Mouse (Mus musculus) thymus, postnatal 0 days (tissue): Measurements from ENCODE around the gene Papola. TPM values are rescaled to one million over a fixed set of nuclear protein-coding genes. Genes with fewer than 3 reads are reported as not detected.

Experiments used
- DNase-seq: peaks from one replicate; pipeline ENCODE4 v3.0.0-alpha.2; 2015; ENCODE audit warnings: low spot score
- polyA plus RNA-seq: library from polyadenylated mRNA; unstranded; fragments of >200 nt; fragmentation: Nextera tagmentation; extraction: Ambion mirVana; gene quantifications from 2 replicates; pipeline ENCODE4 v1.2.1, GENCODE M21; 2015

The Papola gene
- polyA plus RNA-seq = 207 and 226 TPM in 2 replicates

DNA sequence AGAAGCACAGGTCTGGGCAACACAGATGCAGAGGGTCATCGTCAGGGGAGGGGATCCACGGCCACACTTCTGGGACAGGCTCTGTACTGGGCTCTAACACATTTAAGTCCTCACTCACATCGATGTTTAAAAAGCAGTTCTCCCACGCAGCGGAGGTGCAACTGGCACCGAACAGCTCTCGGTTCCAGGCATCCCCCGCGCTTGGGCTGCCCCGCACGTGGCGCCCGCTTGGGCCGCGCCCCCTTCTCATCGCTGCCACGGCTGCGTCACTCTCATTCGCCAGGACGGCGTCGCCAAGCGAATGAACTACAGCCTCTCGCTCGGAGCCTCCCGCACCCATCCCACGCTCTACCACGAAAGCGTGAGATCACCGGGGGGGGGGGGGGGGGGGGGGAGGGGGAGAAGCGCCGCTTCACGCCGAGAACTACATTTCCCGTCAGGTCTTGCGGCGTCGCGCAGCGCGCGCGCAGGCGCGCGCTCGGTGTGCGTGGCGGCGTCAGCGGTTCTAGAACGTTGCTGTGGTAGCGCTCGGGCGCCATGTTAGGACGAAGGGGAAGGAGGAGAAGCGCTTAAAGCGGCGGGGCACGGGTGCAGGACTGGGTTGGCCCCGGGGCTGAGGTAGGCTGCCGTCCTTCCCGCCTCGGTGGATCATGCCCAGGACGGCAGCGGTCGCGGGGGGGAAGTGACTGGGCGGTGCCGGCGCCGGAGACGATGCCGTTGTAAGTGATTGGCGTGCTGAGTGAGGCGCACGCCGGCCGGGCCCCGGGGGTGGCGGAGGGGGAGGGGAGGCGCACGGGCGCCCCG is at the start of gene Papola:
Papola (plus strand) TSS at position 499 of the 804 bp plus-strand sequence.
- peak; percentile 93 for DNase-seq

DNA sequence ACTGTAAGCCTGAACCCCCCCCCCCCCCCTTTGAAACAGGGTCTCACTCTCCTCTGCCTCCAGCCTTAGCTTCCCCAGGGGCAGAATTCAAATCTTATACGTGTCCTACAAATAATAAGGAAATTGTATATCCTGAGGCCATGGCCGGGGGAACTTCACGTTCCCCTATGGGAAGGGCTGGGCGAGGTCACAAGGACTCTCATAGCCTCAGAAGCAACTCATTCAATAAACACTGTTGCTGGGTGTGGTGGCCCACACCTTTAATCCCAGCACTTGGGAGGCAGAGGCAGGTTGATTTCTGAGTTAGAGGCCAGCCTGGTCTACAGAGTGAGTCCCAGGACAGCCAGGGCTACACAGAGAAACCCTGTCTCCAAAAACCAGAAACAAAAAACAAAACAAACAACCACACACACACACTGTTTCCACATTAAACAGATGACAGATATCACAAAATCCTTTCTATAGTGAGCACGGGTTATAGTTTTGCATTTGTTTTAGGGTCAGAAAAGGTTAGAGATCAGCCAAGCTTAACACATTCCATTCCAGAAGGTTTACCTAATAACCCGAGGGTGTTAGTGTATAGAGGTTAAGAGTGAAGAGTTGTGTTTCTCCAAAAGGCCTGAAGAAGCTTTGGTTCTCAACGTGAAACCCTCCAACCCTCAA is 49.1 kb upstream of the Papola start:
- DNase-seq = no peak

DNA sequence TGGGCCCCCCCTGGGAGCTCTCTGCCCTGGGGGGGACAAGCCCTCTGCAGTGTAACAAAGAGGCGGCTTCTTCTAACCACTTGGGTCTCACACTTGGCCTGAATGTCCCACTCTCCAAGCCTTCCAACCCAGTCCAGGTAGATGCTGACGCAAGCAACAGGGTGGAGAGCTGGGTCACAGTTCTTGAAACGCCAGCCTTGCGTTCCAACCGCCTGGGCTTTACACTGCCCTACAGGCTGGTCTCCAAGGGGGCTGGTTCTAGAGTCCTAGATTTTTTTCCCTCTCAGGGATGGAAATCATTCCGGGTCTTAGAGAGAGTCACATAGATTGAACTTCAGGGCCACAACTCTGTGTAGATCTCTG is 48.6 kb upstream of the Papola start:
- DNase-seq = no peak

DNA sequence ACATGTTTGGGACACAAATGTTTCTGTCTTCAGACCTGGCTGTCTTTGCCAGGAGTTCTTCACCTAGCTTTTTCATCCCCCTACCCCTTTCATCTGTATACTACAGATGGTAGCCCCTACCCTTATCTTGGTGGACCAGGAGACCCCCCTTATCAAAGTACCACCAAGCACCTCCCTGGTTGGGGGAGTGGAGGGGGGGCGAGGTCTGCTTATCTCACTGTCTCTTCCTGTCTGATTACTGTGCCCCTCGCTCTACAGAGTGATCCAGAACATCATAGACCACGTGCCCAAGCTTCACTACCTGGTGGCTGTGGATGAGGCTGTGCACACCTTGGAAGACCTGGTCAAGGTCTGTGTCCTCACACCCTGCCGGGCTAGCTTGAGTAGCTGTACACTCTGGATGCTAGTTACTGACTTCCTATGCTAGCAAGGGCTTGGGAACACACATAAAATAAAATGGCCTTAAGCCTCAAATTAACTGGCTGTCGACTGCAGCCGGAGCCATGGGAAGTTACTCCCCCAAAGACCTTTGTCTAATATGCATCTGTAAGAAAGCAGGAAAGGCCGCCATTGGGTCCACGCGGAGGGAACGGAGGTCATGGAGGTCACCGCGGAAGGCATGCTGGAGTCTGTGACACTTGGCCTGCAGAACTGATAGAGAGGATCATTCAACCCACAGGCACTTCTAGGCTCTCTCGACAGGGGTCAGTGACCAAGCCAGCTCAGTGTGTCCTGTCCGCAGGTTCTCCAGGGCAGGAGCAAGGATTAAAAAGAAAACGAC is 46.0 kb upstream of the Papola start:
- DNase-seq = no peak

DNA sequence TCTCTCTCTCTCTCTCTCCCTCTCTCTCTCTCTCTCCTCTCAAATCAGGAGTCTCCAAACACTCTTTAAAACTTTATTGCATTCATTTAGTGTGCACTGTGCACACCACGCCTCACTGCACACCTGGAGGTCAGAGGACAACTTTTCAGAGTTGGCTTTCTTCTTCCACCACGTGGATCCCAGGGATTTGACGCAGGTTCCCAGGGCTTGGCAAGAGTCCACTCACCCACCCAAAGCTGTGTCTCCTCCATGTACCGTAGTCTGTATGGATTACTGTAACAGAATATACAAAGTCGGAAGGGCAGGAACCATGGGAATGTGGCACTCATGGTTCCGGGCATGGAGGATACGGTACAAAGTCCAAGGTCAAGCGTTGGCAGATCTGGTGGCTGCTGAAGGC is 44.8 kb upstream of the Papola start:
- no peak for DNase-seq

DNA sequence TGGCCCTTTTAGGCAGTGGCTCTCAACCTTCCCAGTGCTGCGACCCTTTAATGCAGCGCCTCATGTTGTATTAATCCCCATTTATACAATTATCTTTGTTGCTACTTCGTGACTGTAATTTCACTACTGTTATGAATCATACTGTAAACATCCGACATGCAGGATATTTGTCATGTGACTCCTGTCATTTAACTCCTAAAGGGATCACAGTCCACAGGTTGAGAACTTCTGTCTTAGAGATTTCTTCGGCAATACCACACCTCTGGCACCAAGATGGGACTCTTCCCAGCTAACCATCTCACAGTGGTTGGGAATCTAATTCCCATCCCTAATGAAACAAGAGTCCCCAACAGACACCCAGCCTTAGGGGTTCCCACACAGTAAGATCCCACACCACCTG is 36.4 kb upstream of the Papola start:
- no peak for DNase-seq

DNA sequence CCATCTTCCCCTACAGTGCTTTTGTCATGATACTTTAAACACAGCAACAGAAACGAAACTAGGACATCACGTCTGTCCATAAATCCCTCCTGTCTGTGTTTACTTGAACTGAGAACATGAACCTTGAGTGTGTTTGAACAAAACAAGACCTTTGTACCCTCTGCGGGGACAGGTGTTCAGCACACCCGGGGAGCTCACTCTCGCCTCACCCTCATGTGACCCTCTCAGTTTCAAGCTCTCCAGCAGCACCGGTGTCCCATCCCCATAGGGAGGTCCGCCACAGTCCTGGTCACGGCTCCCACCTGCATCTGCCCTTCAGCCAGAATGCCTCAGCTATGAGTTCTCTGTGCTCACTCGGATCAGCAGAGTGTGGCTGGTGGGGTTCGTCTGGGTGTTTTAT is 30.7 kb upstream of the Papola start:
- no peak for DNase-seq

DNA sequence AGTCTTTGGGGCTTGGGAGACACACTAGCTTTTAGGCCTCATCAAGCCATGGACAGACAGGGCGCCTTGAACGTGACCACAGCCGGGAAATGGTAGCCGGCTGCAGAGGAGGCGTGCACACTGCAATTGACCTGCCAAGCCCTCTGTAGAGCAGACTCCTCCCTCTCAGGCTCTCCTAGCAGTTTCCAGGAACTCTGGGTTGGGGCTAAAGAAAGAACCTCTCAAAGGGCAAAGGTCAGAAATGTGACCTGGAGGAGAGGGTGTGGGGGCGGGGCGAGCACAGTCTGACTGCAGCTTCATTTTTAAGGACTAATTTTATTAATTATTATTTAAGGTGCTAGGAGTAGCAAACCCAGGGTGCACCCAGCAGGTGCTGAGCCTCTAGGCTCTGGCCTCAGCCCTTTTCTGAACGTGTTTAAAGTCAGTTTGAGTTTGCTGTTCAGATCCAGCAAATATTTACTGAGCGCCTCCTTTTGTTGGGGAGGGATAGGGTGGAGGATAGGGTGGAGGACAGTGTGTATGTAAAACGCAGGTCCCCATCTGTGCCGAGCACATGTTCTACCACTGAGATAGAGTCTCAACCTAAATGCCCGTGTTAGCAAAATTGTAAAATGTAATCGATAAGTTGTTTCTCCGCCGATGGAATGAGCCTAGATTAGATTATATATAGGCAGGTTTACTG is 26.5 kb upstream of the Papola start:
- no peak for DNase-seq

DNA sequence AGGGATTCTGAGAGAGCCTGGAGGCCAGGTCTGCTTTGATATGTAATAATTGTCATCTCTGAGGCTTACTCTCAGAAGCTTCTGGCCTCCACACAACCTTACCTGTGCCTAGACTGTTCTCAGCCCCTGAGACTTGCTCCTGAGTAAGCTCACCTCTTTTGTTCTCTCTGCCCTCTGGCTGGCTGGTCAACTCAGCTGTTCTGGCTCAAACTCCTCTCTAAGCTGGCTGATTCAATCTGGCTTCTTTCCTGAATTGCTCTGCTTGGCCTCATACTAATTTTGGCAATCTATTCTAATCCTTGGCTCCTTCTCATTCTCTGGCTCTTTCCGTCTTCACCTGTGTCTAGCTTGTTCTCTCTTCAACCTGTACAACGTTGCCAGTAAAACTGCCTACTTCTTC is 25.6 kb upstream of the Papola start:
- DNase-seq = no peak

DNA sequence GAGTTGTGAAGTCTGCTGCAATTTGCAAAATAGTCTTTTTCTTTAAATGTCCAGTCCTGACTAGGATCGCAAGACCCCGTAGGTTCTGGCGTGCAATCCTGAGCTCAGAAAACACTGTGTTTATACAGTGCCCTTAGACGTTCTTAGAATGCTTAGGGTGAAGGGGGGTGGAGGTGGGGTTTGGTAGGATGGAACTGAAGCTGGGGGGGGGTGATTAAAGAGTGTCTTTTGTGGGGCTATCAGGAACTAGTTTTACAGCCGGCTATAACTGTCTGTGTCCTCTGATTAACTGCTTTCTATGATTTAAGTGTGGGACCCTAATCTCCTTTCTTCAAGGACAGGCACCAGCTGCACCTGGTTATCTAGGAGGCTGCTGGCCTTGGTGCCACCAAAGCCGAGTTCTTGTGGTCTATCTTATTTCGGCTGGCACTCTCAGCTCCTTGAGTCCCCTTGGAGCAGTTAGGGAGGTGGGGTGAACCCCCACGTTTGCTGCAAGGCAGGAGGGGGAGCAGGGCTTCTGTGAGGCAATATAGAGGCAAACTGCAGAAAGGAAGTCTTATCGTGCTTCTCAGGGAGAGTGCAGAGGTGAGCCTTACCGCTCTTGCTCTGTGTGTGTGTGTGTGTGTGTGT is 24.5 kb upstream of the Papola start:
- no peak for DNase-seq

DNA sequence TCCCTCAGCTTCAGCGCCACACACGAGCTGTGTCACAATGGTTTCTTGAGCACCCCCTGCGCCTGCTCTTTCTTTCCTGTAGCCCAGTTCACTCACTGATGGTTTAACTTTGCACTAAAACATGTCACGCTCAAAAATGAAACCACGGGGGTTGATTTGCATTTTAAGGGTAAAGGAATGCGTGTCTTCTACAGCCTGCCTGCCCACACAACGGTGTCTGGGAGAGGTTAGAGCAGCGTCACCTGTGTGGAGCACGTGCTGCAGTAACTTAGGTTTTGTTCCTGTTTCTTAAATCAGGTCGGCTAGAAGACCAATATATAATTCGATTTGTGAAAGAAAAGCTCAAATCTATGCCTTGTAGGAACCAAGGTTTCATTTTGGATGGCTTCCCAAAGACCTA is 23.3 kb upstream of the Papola start:
- no peak for DNase-seq

DNA sequence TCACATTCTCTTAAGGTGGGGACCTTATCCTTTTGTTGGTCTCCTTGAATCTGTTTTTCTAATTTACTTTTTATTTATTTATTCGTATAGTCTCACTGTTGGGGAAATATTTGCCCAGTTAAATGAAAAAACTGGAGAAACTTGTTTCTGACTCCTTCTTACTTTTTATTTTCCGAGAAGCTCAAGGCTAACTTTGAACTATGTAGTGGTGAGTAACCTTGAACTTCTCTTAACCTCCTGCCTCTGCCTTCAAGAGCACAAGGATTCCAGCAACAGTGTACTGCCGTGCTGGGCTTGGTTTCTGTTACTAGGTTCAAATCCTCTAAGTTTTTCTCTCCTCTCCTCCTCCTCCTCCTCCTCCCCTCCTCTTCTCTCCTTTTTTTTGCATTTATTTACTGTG is 22.9 kb upstream of the Papola start:
- DNase-seq = no peak

DNA sequence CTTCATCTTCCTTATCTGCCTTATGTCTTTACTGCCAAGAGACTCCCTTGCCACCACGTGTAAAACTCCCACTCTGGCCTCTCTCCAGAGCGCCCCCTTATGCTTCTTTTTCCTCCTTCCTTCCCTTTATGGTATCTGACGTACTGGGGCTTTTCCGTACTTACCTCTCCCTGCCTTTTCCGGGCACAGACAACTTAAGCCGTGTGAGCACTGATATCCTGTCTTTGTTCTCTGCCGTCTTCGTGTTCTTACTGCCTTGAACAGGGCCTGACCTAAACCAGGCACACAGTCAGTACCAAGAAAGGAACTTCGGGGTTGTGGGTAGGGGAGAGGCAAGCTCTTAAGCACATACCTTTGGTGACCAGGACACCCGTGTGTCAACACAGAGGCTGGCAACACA is 14.8 kb upstream of the Papola start:
- DNase-seq = no peak

DNA sequence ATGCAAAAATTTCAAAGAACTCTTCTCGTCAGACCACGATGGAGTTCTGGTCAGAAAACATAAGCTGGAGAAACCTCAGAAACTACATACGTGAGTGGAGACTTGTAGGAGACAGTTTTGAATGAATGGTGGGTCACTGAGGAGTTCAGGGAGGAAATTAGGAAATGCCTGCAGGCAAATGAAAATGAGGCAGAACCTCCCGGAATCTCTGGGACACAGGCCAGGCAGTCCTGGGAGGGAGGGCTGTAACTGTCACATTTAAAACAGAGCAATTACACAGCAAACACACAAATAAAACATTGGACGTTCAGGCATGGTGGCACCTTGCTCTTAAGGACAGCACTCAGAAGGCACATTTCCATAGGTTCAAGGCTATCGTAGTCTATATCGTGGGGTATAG is 9.6 kb upstream of the Papola start:
- DNase-seq = no peak

DNA sequence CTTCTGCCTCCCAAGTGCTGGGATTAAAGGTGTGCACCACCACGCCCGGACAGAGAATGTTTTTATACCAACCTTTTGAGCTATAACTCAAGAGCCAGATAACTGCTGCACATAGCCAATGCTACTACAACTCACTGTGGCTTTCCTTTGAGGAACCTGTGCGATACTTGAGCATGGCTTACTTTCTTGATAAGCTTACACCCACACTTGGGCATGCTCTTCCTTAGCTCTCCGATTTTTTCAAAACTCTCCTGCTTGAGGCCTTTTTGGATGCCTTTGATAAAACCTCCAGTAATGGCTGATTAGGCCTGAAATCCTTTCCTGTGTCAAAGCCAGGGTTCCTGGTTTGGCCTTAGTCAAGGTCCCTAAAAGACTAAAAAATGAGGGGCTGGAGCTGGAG is 6.8 kb upstream of the Papola start:
- DNase-seq = no peak

DNA sequence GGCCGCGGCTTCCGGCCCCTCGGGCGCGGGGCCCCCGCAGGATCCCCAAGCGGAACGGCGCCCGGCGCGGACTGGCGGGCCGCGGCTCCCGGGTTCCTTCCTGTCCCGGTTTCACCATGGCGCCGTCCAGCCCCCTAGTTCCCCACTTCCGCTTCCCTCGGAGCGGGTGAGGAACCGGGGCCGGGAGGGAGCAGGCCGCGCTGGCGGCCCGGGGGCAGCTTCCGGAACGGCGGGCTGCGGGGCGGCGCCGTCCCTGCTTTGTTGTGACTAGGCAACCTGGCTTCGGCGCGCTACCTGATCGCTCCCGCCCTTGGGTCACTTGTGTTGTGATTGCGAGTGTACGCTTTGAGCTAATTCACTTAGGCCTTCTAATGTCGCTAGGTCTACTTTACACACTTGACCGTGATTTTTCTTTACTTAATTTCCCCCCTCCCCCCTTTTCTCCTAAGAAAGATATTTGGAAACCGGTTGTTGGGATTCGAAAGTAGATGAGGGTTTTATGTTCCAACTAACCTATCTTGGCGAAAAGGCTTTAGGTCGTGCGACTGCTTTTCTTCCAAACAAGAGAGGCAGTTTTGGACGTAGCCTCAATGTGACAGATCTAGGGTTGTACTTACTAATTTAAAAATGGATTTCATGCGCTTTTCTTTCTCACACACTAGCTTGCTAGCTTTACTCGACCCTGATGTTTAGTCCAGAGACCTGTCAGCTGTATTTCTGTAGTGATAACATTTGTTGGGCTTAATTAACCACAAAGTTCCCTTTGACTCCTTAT is 693 bp downstream of the Papola start:
- peak; percentile 81 for DNase-seq

DNA sequence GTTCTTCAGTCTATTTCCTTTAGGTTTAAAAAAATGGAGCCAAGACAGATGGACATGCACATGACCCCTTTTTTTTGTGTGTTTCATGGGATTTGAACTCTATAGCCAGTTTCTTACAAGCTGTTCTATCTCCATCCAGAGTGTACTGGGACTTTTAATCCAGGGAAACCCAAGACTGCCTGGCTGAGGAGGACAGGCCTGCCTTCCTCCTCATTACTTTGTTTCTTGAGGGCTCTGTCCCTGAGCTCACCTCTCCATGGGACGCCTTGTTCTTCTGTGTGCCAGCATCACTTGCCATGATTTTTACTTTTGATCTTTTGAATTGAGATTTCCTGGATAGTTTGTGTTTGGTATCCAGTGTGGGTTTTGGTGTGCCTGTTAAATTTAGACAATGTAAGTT is 1.6 kb downstream of the Papola start:
- no peak for DNase-seq

DNA sequence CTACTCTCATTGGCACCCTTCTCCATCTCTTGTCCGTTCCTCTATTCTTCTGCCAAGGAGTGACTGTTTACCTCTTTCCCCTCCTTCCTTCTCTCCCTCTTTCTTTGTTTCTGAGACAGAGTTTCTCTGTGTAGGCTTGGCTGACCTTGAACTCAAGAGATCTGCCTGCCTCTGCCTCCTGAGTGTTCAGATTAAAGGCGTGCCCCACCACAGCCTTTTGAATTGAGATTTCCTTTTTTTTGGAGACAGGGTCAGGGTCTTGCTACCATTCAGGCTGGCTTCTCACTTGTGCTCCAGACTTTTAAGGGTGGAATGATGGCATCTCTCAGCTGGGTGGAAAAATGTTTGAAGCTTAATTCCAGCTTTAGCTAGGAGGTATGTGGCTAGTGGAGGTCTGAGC is 3.1 kb downstream of the Papola start:
- no peak for DNase-seq

DNA sequence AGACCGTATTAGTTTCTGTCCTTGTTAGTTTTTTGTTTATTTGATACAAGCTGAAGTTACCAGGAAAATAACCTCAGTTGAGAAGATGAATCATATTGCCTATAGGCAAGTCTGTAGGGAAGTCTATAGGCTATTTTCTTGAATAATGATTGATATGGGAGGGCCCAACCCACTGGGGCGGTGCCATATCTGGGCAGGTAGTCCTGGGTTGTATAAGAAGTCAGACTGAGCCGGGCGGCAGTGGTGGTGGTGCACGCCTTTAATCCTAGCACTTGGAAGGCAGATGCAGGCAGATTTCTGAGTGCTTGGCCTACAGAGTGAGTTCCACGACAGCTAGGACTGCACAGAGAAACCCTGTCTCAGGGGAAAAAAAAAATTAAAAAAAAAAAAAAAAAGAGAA is 5.4 kb downstream of the Papola start:
- no peak for DNase-seq

DNA sequence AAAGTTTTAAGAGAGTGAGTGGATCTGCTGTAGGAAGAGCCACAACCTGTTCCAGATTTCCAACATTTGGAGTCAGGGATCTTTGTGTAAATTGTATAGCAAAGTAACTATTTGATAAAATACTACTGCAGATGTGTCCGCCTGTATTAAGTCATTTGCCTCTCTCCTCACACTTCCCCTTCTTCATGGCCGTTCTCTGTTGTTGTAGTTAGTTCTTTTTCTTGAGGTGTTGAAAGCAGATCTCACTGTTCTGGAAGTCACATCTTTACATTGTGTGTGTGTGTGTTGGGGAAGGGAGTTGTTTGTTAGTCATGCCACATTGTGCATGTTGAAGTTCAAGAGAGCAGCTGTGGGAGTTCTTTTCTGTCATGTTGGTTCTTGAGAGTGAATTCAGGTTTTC is 10.4 kb downstream of the Papola start:
- DNase-seq = no peak

DNA sequence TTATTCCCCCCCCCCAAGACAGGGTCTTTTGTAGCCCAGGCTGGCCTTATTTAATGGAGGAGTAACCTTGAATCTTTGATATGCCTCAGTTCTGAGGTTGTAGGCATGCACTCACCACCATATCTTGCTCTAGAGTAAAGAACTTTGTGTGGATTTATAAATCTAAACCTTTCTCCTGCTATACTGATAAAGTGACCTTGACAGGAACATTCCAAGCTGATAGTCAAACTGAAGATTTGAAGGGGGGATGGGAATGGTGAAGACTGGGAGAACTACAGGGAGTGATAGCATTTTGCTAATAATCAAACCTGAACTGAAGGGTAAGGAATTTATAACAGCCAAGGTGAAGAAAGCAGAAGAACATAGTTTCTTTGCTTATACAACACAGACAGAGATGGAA is 13.5 kb downstream of the Papola start:
- no peak for DNase-seq
